Mouse (Mus musculus): ENCODE results near the gene Asrgl1. TPM values are rescaled to one million over a fixed set of nuclear protein-coding genes. Genes with fewer than 3 reads are reported as not detected.
"Not testable (repeated sequence)": the region's sequence is repeated elsewhere in the genome, so short reads cannot be mapped to it uniquely, and the experiment has no call there.

Gene Asrgl1
- polyA plus RNA-seq, 1 experiment from 2014 or later = 14.5 TPM

DNA sequence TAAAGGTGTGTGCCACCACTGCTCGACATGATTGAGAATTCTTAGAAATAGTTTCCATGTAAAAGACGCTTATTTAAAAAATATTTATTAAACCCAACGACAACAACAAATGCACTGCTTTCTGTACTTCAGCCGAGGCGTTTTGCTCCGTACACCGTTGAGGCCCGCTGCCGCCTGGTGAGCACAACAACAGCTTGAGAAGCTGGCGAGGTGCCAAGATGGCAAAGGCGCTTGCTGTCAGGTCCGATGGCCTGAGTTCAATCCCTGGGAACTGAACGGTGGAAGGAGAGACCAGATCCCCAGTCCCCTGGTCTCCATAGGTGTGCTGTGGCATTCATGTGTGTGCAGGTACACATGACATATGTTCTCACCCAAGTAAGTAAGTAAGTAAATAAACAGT lies 38.0 kb downstream of the Asrgl1 start:
- Histone ChIP-seq H3K9me3 (ENCODE audit: control insufficient read depth, low read length) (no peaks in the 10 kb centered on the region), H3K9ac (ENCODE audit: low read length) (no peak overlapping the region), H3K4me3 (ENCODE audit: low read depth, low read length) (no peak overlapping the region), H3K4me1 (ENCODE audit: control insufficient read depth, insufficient read depth, low read length) (no peaks in the 10 kb centered on the region), H3K27me3 (ENCODE audit: control insufficient read depth, insufficient read depth, low read length) (no peaks in the 10 kb centered on the region), H3K36me3 (ENCODE audit: control insufficient read depth, insufficient read depth, low read length) (no peaks in the 10 kb centered on the region), H3K27ac (ENCODE audit: low read depth, low read length) (no peak overlapping the region), H3K4me2 (ENCODE audit: low read depth) (no peak overlapping the region)
- ATAC-seq (ENCODE audit: insufficient read depth, low FRiP score, low TSS enrichment) = no peak
- 93% methylated on average over 13 of the region's 13 CpGs for WGBS
- no peak for DNase-seq (ENCODE audit: low spot score)

DNA sequence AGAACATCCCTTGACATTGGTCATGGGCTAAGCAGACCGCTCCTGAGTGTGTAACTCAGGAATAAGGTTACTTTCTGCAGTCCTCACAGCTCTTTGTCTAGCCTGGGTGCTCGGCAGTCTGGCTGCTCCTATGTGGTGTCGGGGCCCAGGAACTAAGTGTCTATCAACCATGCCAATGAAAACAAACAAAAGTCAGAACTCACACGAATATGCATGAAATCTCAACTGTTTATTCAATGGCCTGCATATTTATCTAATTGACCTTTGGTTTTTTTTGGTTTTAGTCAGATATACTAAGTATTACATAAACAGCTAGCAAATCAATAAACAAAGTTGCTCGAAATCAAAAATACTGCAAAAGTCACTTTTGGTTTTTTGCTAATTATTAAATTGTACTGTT lies 40.3 kb downstream of the Asrgl1 start:
- WGBS = 73% methylated on average over 5 of the region's 5 CpGs
- Histone ChIP-seq H3K9me3 (ENCODE audit: control insufficient read depth, low read length) (no peaks in the 10 kb centered on the region), H3K4me1 (ENCODE audit: control insufficient read depth, insufficient read depth, low read length) (no peaks in the 10 kb centered on the region), H3K27me3 (ENCODE audit: control insufficient read depth, insufficient read depth, low read length) (no peaks in the 10 kb centered on the region), H3K9ac (ENCODE audit: low read length) (no peak overlapping the region), H3K4me3 (ENCODE audit: low read depth, low read length) (no peak overlapping the region), H3K27ac (ENCODE audit: low read depth, low read length) (no peak overlapping the region), H3K4me2 (ENCODE audit: low read depth) (no peak overlapping the region), H3K36me3 (ENCODE audit: control insufficient read depth, insufficient read depth, low read length) (no peaks in the 10 kb centered on the region)
- ATAC-seq (ENCODE audit: insufficient read depth, low FRiP score, low TSS enrichment) = no peak
- no peak for DNase-seq (ENCODE audit: low spot score)

DNA sequence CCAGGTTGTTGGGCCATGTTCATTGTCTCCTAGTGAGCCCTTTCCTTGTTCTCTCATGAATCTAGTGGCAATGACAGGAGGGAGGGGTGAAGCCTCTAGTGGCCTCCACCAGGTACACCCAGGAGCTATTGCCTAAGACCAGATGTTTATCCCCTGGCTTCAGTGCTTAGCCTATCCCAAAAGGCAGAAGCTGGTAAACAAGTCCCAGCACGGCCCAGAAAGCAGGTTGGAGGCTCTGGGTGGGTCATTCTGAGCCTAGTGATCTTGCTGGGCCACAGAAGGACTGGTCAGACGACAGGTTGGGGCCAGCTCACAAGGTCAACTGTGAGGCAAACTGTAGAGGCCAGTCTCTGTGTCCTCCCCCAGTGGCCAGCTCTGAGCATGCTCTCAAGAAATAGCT lies 44.7 kb downstream of the Asrgl1 start:
- Histone ChIP-seq H3K27me3 (ENCODE audit: control insufficient read depth, insufficient read depth, low read length) (no peaks in the 10 kb centered on the region), H3K4me1 (ENCODE audit: control insufficient read depth, insufficient read depth, low read length) (no peaks in the 10 kb centered on the region), H3K4me2 (ENCODE audit: low read depth) (no peak overlapping the region), H3K9me3 (ENCODE audit: control insufficient read depth, low read length) (no peaks in the 10 kb centered on the region), H3K27ac (ENCODE audit: low read depth, low read length) (no peak overlapping the region), H3K9ac (ENCODE audit: low read length) (no peak overlapping the region), H3K36me3 (ENCODE audit: control insufficient read depth, insufficient read depth, low read length) (no peaks in the 10 kb centered on the region), H3K4me3 (ENCODE audit: low read depth, low read length) (no peak overlapping the region)
- ATAC-seq (ENCODE audit: insufficient read depth, low FRiP score, low TSS enrichment) (no peak), DNase-seq (ENCODE audit: low spot score) (no peak)
- 58% methylated on average over 2 of the region's 2 CpGs for WGBS

DNA sequence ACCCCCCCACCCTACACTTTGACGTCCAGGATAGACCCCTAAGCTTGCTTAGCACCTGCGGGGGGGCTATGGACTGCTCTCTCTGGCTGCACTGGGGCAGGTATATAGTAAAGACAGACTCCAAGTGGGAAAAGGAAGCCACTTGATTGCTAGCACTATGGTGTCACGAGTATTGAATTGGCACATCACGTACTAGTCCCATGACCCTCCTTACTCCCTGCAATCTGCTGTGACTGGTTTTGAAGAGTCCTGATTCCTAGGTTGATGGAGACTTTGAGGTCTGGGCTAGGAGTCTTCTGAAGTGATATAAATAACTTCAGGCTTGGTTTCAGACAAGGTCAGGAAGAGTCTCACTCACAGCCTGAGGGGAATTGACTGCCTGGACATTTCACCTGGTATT lies 45.2 kb downstream of the Asrgl1 start:
- Histone ChIP-seq H3K27me3 (ENCODE audit: control insufficient read depth, insufficient read depth, low read length) (no peaks in the 10 kb centered on the region), H3K9me3 (ENCODE audit: control insufficient read depth, low read length) (no peaks in the 10 kb centered on the region), H3K4me3 (ENCODE audit: low read depth, low read length) (no peak overlapping the region), H3K36me3 (ENCODE audit: control insufficient read depth, insufficient read depth, low read length) (no peaks in the 10 kb centered on the region), H3K4me2 (ENCODE audit: low read depth) (no peak overlapping the region), H3K27ac (ENCODE audit: low read depth, low read length) (no peak overlapping the region), H3K9ac (ENCODE audit: low read length) (no peak overlapping the region), H3K4me1 (ENCODE audit: control insufficient read depth, insufficient read depth, low read length) (no peaks in the 10 kb centered on the region)
- 70% methylated on average over 4 of the region's 4 CpGs for WGBS
- DNase-seq (ENCODE audit: low spot score) (no peak), ATAC-seq (ENCODE audit: insufficient read depth, low FRiP score, low TSS enrichment) (no peak)

DNA sequence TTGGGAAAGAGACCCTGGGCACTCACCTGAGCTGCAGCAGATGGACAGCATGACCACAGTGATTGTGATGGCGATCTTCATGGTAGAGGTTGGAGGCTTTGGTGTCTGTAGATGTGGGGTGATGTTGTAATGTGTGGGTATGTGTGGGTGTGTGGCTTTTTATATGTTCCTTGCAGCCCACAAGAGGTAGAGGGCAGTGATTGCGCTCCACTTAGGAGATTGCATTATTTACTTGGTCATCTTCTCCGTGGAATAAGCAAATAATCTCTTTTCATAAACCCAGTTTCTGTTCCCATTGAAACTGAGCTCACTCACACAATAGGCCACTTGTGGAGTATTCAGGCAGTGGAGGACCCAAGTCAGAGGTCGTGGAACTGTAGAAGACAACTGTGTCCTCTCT lies 47.6 kb downstream of the Asrgl1 start, which contains the start of gene Scgb1a1:
TSS of gene Scgb1a1 (minus strand) at position 138 of the 400 bp plus-strand sequence.
- 82% methylated on average over 4 of the region's 4 CpGs for WGBS
- no peak for ATAC-seq (ENCODE audit: insufficient read depth, low FRiP score, low TSS enrichment)
- no peak for DNase-seq (ENCODE audit: low spot score)
- Histone ChIP-seq H3K27ac (ENCODE audit: low read depth, low read length) (no peak within 1 kb of the TSS), H3K27me3 (ENCODE audit: control insufficient read depth, insufficient read depth, low read length) (no peaks in the 10 kb centered on the region), H3K4me3 (ENCODE audit: low read depth, low read length) (no peak within 1 kb of the TSS), H3K9ac (ENCODE audit: low read length) (no peak within 1 kb of the TSS), H3K9me3 (ENCODE audit: control insufficient read depth, low read length) (no peaks in the 10 kb centered on the region), H3K4me2 (ENCODE audit: low read depth) (no peak within 1 kb of the TSS), H3K4me1 (ENCODE audit: control insufficient read depth, insufficient read depth, low read length) (no peaks in the 10 kb centered on the region), H3K36me3 (ENCODE audit: control insufficient read depth, insufficient read depth, low read length) (no peaks in the 10 kb centered on the region)

DNA sequence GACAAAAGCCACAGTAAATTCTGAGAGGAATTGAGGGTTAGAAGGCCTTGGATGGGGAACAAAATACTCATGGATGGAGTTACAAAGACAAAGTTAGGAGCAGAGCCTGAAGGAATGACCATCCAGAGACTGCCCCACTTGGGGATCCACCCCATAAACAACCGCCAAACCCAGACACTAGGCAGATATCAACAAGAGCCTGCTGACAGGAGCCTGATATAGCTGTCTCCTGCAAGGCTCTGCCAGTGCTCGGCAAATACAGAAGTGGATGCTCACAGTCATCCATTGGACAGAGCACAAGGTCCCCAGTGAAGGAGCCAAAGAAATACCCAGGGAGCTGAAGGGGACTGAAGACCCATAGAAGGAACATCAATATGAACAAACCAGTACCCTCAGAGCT lies 51.5 kb downstream of the Asrgl1 start:
- not testable (repeated sequence) for H3K9me3 ChIP-seq (ENCODE audit: control insufficient read depth, low read length); H3K27ac ChIP-seq (ENCODE audit: low read depth, low read length); H3K9ac ChIP-seq (ENCODE audit: low read length); H3K4me3 ChIP-seq (ENCODE audit: low read depth, low read length); H3K27me3 ChIP-seq (ENCODE audit: control insufficient read depth, insufficient read depth, low read length); H3K4me2 ChIP-seq (ENCODE audit: low read depth); ATAC-seq (ENCODE audit: insufficient read depth, low FRiP score, low TSS enrichment); DNase-seq (ENCODE audit: low spot score); H3K4me1 ChIP-seq (ENCODE audit: control insufficient read depth, insufficient read depth, low read length); H3K36me3 ChIP-seq (ENCODE audit: control insufficient read depth, insufficient read depth, low read length)
- 75% methylated on average over 2 of the region's 2 CpGs for WGBS

DNA sequence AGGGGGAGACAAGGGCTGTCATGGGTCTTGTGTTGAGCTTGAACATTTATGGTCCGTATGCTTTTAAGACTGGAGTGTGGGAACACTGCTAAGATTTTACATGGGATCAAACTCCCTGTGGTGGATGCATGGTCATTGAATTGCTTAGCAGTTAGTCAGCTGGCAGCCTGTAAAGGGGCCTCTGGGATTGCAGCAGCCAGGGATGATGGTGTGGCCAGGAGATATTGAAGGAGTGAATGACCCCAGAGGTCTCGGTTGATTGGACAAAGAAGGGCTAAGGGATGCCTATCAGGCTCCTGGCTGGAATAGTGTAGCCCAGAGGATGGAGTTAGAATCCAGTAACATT lies 52.5 kb downstream of the Asrgl1 start:
- H3K27ac ChIP-seq (ENCODE audit: low read depth, low read length) = no peak overlapping the region
- 71% methylated on average over 2 of the region's 2 CpGs for WGBS
- no peak overlapping the region for H3K4me3 ChIP-seq (ENCODE audit: low read depth, low read length)
- peak; percentile 23 for ATAC-seq (ENCODE audit: insufficient read depth, low FRiP score, low TSS enrichment)
- no peaks in the 10 kb centered on the region for H3K4me1 ChIP-seq (ENCODE audit: control insufficient read depth, insufficient read depth, low read length)
- no peak overlapping the region for H3K4me2 ChIP-seq (ENCODE audit: low read depth)
- no peaks in the 10 kb centered on the region for H3K9me3 ChIP-seq (ENCODE audit: control insufficient read depth, low read length)
- DNase-seq (ENCODE audit: low spot score) = no peak
- no peaks in the 10 kb centered on the region for H3K36me3 ChIP-seq (ENCODE audit: control insufficient read depth, insufficient read depth, low read length)
- H3K9ac ChIP-seq (ENCODE audit: low read length) = no peak overlapping the region
- no peaks in the 10 kb centered on the region for H3K27me3 ChIP-seq (ENCODE audit: control insufficient read depth, insufficient read depth, low read length)

DNA sequence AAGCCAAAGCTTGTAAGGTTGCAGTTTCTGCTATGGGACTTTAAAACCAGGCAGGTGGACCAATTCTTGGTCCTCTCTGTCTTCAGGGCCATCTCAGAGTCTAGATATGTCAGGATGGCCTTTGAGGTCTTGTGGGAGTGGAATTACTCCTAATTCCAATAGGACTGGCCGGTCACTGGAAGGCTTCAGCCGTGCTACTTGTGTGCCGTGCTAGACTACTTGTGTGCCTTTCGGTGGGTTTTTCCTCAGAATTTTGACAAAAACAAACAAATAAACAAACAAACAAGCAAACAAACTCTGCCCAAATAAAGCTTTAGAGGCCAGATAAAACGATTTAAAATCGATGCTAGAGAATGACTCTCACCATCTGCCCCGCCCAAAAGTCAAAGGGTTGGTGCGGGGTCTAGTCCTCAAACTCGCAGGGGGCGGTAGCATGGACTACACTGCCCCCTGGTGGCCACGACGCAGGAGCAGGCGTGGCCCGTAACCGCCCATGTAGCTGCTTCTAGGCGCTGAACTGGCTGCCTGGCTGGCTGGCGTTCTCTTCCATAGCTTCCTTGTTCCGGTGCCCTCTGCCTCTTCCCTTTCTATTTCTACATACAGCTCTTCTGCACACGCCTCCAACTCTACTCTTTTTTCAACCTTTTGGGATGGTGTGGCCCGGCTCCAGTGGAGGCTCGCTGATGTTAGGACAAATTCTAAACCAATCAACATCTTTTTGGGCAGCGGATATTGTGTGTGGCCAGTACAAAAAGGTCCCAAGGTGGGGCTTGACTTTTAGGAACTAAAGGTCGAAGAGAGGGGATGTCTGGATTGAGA lies 53.0 kb downstream of the Asrgl1 start:
- WGBS = 15% methylated on average over 23 of the region's 23 CpGs
- peak; percentile 94 for ATAC-seq (ENCODE audit: insufficient read depth, low FRiP score, low TSS enrichment)
- Histone ChIP-seq H3K4me1 (ENCODE audit: control insufficient read depth, insufficient read depth, low read length) (no peaks in the 10 kb centered on the region), H3K27ac (ENCODE audit: low read depth, low read length) (no peak overlapping the region), H3K36me3 (ENCODE audit: control insufficient read depth, insufficient read depth, low read length) (no peaks in the 10 kb centered on the region), H3K4me3 (ENCODE audit: low read depth, low read length) (no peak overlapping the region), H3K9ac (ENCODE audit: low read length) (0 out of 2 replicates have a peak overlapping the region, but pooled peaks have one; percentile 3), H3K4me2 (ENCODE audit: low read depth) (peak overlapping the region; percentile 7; the same call in 1 of the 2 replicates), H3K27me3 (ENCODE audit: control insufficient read depth, insufficient read depth, low read length) (no peaks in the 10 kb centered on the region), H3K9me3 (ENCODE audit: control insufficient read depth, low read length) (no peaks in the 10 kb centered on the region)
- DNase-seq (ENCODE audit: low spot score) = peak; percentile 90

Data from neural tube, embryonic 11.5 days (tissue).